Mouse (Mus musculus): ENCODE measurements around the gene Cldn15. TPM values are rescaled to one million over a fixed set of nuclear protein-coding genes. Genes with fewer than 3 reads are reported as not detected.
"Not testable (repeated sequence)": the region's sequence is repeated elsewhere in the genome, so short reads cannot be mapped to it uniquely, and the experiment has no call there.

Cldn15 gene
- polyA plus RNA-seq, 1 experiment from 2014 or later: 6.8 TPM

DNA sequence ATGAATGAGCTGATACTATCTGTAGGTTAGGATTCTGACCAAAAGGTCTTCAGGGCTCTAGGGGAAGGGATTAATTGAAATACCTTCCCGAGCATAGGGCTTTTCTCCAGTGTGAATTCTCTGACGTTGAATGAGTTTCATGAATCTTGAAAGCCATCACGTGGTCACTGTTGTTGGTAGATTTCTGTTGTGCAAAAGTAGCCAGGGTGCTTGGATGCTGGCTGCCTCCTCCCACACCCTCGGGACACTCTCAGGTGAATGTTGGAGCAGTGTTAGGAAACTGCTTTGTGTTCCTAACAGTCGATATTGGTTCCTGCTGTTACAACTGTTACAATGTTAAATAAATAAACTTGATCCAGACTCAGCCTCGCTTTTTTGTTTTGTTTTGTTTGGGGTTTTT is 29.7 kb upstream of the Cldn15 start:
- H3K4me2 ChIP-seq (replicated peaks; ENCODE audit: low read depth): no peak overlapping the region
- WGBS: 80% methylated on average over 6 of the region's 6 CpGs
- no peaks in the 10 kb centered on the region for H3K4me1 ChIP-seq (replicated peaks; ENCODE audit: control insufficient read depth, insufficient read depth)
- TF ChIP-seq CTCF (IDR thresholded peaks at IDR 0.05; ENCODE audit: low read depth) (no peak), EP300 (optimal IDR thresholded peaks at IDR 0.05) (no peak)
- DNase-seq (ENCODE audit: low spot score) (no peak), ATAC-seq (ENCODE audit: low FRiP score, low TSS enrichment) (no peak)
- no peak overlapping the region for H3K9ac ChIP-seq (ENCODE audit: low read length)
- H3K27ac ChIP-seq (replicated peaks): no peak overlapping the region
- no peaks in the 10 kb centered on the region for H3K27me3 ChIP-seq (ENCODE audit: control insufficient read depth, insufficient read depth, low read length)
- H3K9me3 ChIP-seq (ENCODE audit: control insufficient read depth, low read length): no peaks in the 10 kb centered on the region
- H3K36me3 ChIP-seq (ENCODE audit: control insufficient read depth, insufficient read depth, low read length): no peaks in the 10 kb centered on the region
- no peak overlapping the region for H3K4me3 ChIP-seq (ENCODE audit: low read depth, low read length)

DNA sequence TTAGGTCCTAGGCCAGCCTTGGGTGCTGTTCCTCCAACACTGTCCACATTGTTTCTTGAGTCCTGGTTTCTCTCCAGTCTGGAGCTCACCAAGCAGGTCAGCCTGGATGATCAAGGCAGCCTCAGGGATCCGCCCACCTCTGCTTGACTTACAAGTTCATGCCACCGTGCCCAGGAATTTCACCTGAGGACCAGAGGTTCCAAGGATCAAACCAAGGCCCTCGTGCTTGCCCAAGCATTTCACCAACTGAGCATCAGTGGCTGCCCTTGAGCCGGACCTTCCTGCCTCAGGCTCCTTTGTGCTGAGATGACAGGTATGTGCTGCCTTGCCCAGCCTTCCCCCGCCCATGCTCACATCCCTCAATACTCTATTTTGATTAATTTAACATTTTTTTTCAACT is 28.8 kb upstream of the Cldn15 start:
- H3K36me3 ChIP-seq (ENCODE audit: control insufficient read depth, insufficient read depth, low read length): no peaks in the 10 kb centered on the region
- no peak overlapping the region for H3K4me3 ChIP-seq (ENCODE audit: low read depth, low read length)
- DNase-seq (ENCODE audit: low spot score) (no peak), ATAC-seq (ENCODE audit: low FRiP score, low TSS enrichment) (no peak)
- TF ChIP-seq CTCF (IDR thresholded peaks at IDR 0.05; ENCODE audit: low read depth) (no peak), EP300 (optimal IDR thresholded peaks at IDR 0.05) (no peak)
- H3K27me3 ChIP-seq (ENCODE audit: control insufficient read depth, insufficient read depth, low read length): no peaks in the 10 kb centered on the region
- whole genome bisulfite sequencing: 88% methylated on average over 5 of the region's 5 CpGs
- H3K4me1 ChIP-seq (replicated peaks; ENCODE audit: control insufficient read depth, insufficient read depth): no peaks in the 10 kb centered on the region
- H3K4me2 ChIP-seq (replicated peaks; ENCODE audit: low read depth): no peak overlapping the region
- H3K27ac ChIP-seq (replicated peaks): no peak overlapping the region
- H3K9me3 ChIP-seq (ENCODE audit: control insufficient read depth, low read length): no peaks in the 10 kb centered on the region
- H3K9ac ChIP-seq (ENCODE audit: low read length): no peak overlapping the region

DNA sequence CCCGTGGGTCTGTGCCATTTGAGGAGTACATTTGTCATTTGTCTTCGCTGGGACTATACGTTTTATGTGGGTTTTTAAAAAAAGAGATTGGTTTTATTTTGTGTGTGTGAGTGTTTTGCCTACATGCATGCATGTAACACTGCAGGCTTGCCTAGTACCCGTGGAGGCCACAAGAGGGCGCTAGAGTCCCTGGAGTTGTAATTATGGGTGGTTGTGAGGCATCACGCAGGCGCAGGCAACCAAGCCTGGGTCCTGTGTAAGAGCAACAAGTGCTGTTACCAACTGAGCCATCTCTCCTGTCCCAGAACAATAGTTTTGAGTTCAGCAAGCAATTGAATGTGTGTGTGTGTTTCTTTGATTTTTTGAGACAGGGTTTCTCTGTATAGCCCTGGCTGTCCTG is 27.1 kb upstream of the Cldn15 start:
- TF ChIP-seq CTCF (IDR thresholded peaks at IDR 0.05; ENCODE audit: low read depth) (peak; percentile 61), EP300 (optimal IDR thresholded peaks at IDR 0.05) (no peak)
- no peak overlapping the region for H3K4me3 ChIP-seq (ENCODE audit: low read depth, low read length)
- H3K27me3 ChIP-seq (ENCODE audit: control insufficient read depth, insufficient read depth, low read length): no peaks in the 10 kb centered on the region
- no peak overlapping the region for H3K9ac ChIP-seq (ENCODE audit: low read length)
- DNase-seq (ENCODE audit: low spot score): no peak
- H3K27ac ChIP-seq (replicated peaks): no peak overlapping the region
- whole genome bisulfite sequencing: 70% methylated on average over 7 of the region's 7 CpGs
- H3K4me1 ChIP-seq (replicated peaks; ENCODE audit: control insufficient read depth, insufficient read depth): no peaks in the 10 kb centered on the region
- H3K4me2 ChIP-seq (replicated peaks; ENCODE audit: low read depth): no peak overlapping the region
- no peaks in the 10 kb centered on the region for H3K9me3 ChIP-seq (ENCODE audit: control insufficient read depth, low read length)
- H3K36me3 ChIP-seq (ENCODE audit: control insufficient read depth, insufficient read depth, low read length): no peaks in the 10 kb centered on the region
- ATAC-seq (ENCODE audit: low FRiP score, low TSS enrichment): no peak

DNA sequence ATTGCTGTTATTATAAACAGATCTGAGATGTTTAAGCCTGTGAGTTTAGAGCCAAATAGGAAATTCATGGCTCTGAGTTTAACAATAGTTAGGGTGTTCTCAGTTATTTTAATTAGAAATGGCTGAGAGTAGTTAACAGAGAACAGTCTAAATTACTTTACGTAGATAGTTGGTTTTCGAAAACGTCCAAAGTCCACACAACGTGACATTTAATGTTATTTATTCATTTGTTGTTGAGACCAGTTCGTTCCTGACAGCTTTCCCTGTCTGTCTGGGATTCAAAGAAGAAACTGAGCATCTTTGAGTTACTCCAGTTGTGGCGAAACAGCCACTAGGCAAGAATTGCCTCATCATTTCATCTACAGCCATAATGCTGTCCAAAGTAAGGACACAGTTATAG is 26.4 kb upstream of the Cldn15 start:
- ATAC-seq (ENCODE audit: low FRiP score, low TSS enrichment): not testable (repeated sequence)

DNA sequence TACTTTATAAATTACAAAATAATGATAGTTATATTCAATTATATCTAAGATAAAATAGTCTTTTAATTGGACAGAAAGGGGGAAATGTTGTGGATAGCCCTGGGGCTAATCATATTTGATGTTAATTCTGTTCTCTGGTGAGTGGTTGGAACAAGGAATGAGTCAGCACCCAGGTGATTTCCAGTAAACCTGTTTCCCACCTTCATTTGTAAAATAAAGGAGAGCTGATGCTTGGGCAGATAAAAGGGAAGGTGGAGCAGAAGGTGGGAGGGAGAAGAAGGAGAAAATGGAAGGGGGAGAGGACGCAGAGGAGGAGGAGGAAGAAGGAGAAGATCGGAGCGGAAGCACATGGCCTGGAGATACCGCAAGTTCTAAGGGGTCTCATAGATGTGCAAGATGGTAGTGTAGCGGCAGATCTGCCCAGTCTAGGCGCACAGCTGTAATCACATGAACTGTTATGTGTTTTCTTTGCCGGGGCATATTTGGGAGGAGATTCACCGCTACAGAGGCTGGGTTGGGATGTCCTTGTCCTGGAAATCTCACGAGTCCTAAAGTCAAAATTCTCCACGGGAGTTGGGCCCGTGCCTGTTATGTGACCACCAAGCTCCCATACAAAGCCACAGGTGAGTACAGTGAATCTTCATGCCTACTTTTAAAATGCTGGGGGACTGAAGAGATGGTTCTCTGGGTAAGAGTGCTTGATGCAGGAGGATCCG is 25.4 kb upstream of the Cldn15 start:
- no peak overlapping the region for H3K9ac ChIP-seq (ENCODE audit: low read length)
- no peaks in the 10 kb centered on the region for H3K4me1 ChIP-seq (replicated peaks; ENCODE audit: control insufficient read depth, insufficient read depth)
- TF ChIP-seq CTCF (IDR thresholded peaks at IDR 0.05; ENCODE audit: low read depth): no peak
- H3K9me3 ChIP-seq (ENCODE audit: control insufficient read depth, low read length): no peaks in the 10 kb centered on the region
- ATAC-seq (ENCODE audit: low FRiP score, low TSS enrichment): no peak
- H3K27ac ChIP-seq (replicated peaks): no peak overlapping the region
- 82% methylated on average over 12 of the region's 12 CpGs for WGBS
- no peak overlapping the region for H3K4me2 ChIP-seq (replicated peaks; ENCODE audit: low read depth)
- DNase-seq (ENCODE audit: low spot score): no peak
- H3K27me3 ChIP-seq (ENCODE audit: control insufficient read depth, insufficient read depth, low read length): no peaks in the 10 kb centered on the region
- H3K36me3 ChIP-seq (ENCODE audit: control insufficient read depth, insufficient read depth, low read length): no peaks in the 10 kb centered on the region
- no peak overlapping the region for H3K4me3 ChIP-seq (ENCODE audit: low read depth, low read length)

More for the DNA sequence above, 26.4 kb upstream of the Cldn15 start:
- H3K4me2 ChIP-seq (replicated peaks; ENCODE audit: low read depth); H3K36me3 ChIP-seq (ENCODE audit: control insufficient read depth, insufficient read depth, low read length); H3K27ac ChIP-seq (replicated peaks); H3K9ac ChIP-seq (ENCODE audit: low read length); H3K9me3 ChIP-seq (ENCODE audit: control insufficient read depth, low read length); H3K4me3 ChIP-seq (ENCODE audit: low read depth, low read length); H3K27me3 ChIP-seq (ENCODE audit: control insufficient read depth, insufficient read depth, low read length); DNase-seq (ENCODE audit: low spot score); H3K4me1 ChIP-seq (replicated peaks; ENCODE audit: control insufficient read depth, insufficient read depth): not testable (repeated sequence)
- 61% methylated on average over 6 of the region's 6 CpGs for WGBS

DNA sequence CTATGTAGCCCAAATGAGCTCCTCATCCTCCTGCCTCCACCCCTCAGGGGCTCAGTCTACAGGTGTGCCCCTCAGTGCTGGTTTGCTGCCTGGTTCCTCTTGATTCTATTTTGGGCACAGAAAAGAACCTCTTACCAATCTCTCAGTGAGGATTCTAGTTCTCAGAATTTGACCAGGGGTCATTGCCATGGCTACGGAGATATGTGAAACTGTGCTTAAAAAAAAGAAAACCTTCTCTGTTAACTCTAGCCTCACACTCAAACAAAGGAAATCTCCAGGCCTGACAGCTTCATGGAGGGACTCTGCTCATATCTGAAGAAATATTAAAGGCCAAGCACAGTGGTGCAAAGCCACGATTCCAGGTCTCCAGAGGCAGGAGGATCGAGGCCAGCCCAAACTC is 23.6 kb upstream of the Cldn15 start:
- H3K27me3 ChIP-seq (ENCODE audit: control insufficient read depth, insufficient read depth, low read length): no peaks in the 10 kb centered on the region
- no peaks in the 10 kb centered on the region for H3K9me3 ChIP-seq (ENCODE audit: control insufficient read depth, low read length)
- no peak overlapping the region for H3K27ac ChIP-seq (replicated peaks)
- H3K36me3 ChIP-seq (ENCODE audit: control insufficient read depth, insufficient read depth, low read length): no peaks in the 10 kb centered on the region
- no peak overlapping the region for H3K4me3 ChIP-seq (ENCODE audit: low read depth, low read length)
- TF ChIP-seq CTCF (IDR thresholded peaks at IDR 0.05; ENCODE audit: low read depth) (no peak), EP300 (optimal IDR thresholded peaks at IDR 0.05) (no peak)
- no peaks in the 10 kb centered on the region for H3K4me1 ChIP-seq (replicated peaks; ENCODE audit: control insufficient read depth, insufficient read depth)
- no peak overlapping the region for H3K9ac ChIP-seq (ENCODE audit: low read length)
- ATAC-seq (ENCODE audit: low FRiP score, low TSS enrichment): no peak
- WGBS: 52% methylated on average over 3 of the region's 3 CpGs
- H3K4me2 ChIP-seq (replicated peaks; ENCODE audit: low read depth): no peak overlapping the region
- DNase-seq (ENCODE audit: low spot score): no peak
